Mouse (Mus musculus) kidney, embryonic 16.5 days (tissue): ENCODE data around the gene Osbp. TPM values are rescaled to one million over a fixed set of nuclear protein-coding genes. Genes with fewer than 3 reads are reported as not detected.
"Not testable (repeated sequence)": the region's sequence is repeated elsewhere in the genome, so short reads cannot be mapped to it uniquely, and the experiment has no call there.

Experiments
- ATAC-seq: fragments of 200-750 bp; cut with Nextera tagmentation; 2 replicates; pipeline ENCODE4 v1.8.0; 2017; ENCODE audit warnings: moderate TSS enrichment; ENCODE audit not compliant: low FRiP score, low TSS enrichment
- H3K27ac ChIP-seq: fragments of 300-500 bp; sonication (generic); 2 replicates; pipeline ENCODE4 v1.5.1; 2014; ENCODE audit warnings: low read length
- H3K27me3 ChIP-seq: fragments of 300-500 bp; sonication (generic); 2 replicates; pipeline ENCODE4 v1.6.1; 2014; ENCODE audit warnings: low read length, control low read depth, mixed read lengths; ENCODE audit not compliant: insufficient read depth
- H3K36me3 ChIP-seq: fragments of 300-500 bp; sonication (generic); 2 replicates; pipeline ENCODE4 v1.6.1; 2014; ENCODE audit warnings: low read length, control low read depth, mixed read lengths; ENCODE audit not compliant: insufficient read depth
- H3K4me1 ChIP-seq: fragments of 300-500 bp; sonication (generic); 2 replicates; pipeline ENCODE4 v1.6.1; 2014; ENCODE audit warnings: low read length, control low read depth, mixed read lengths; ENCODE audit not compliant: insufficient read depth
- H3K4me2 ChIP-seq: fragments of 300-500 bp; sonication (generic); replicated peaks from 2 replicates; pipeline ENCODE4 v1.6.1; 2014; ENCODE audit warnings: low read depth, low read length
- H3K4me3 ChIP-seq: fragments of 300-500 bp; sonication (generic); 2 replicates; pipeline ENCODE4 v1.5.1; 2014; ENCODE audit warnings: mild to moderate bottlenecking, low read length
- H3K9ac ChIP-seq: fragments of 300-500 bp; sonication (generic); replicated peaks from 2 replicates; pipeline ENCODE4 v1.6.1; 2014; ENCODE audit warnings: low read length
- H3K9me3 ChIP-seq: fragments of 300-500 bp; sonication (generic); 2 replicates; pipeline ENCODE4 v1.6.1; 2016; ENCODE audit warnings: low read length, control low read depth
- WGBS: fragments of 180-500 bp; shearing (Covaris S2); extraction: QIAGEN DNeasy Blood & Tissue Kit; methylation state at CpG from one replicate; pipeline ENCODE4 v1.1.7; 2014; 5-methylcytosine and 5-hydroxymethylcytosine counted together
- polyA plus RNA-seq: library from polyadenylated mRNA; unstranded; fragments of >200 nt; fragmentation: Nextera tagmentation; extraction: Ambion mirVana; gene quantifications from 2 replicates; pipeline ENCODE4 v1.2.1, GENCODE M21; 2015

Osbp gene
- 4.1 and 4.2 TPM in 2 replicates for polyA plus RNA-seq

GRCm38 (mm10) chr19:11965023-11965942 lies at the start of gene Osbp:
Osbp (plus strand) TSS chr19:11965941.
- Histone ChIP-seq H3K4me3 (peak within 1 kb of the TSS; percentile 77), H3K36me3 (no peaks in the 10 kb centered on the region), H3K4me1 (peaks cover 14% of the 10 kb centered on the region), H3K27me3 (no peaks in the 10 kb centered on the region), H3K9me3 (peaks cover 4% of the 10 kb centered on the region; the same call in 1 of the 2 replicates), H3K27ac (peak within 1 kb of the TSS; percentile 88), H3K4me2 (peak within 1 kb of the TSS; percentile 67), H3K9ac (peak within 1 kb of the TSS; percentile 91)
- peak; percentile 98 for ATAC-seq
- WGBS: under 1% methylated on average over 59 of the region's 59 CpGs

- no peak for ATAC-seq
- WGBS: 100% methylated on average over 1 of the region's 1 CpGs
- no peaks in the 10 kb centered on the region for H3K27me3 ChIP-seq
Measured at GRCm38 (mm10) chr19:11922068-11922467, 43.7 kb upstream of the Osbp start.

DNA sequence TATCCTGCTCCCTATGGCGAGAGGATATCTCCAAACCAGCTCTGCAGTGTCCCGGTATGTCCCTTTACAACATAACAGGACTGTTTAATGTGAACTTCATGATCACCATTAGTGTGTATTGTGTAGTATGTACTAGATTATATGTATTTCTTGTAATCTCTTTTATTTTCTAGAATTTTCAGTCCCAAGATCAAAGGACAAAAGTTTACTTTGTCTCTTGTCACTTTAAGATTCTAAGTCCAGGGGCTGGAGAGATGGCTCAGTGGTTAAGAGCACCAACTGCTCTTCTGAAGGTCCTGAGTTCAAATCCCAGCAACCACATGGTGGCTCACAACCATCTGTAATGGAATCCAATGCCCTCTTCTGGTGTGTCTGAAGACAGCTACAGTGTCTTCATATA lies 43.2 kb upstream of the Osbp start:
- peaks cover 57% of the 10 kb centered on the region for H3K36me3 ChIP-seq
- H3K4me3 ChIP-seq, H3K9me3 ChIP-seq, H3K27ac ChIP-seq, H3K9ac ChIP-seq, H3K27me3 ChIP-seq, H3K4me2 ChIP-seq, H3K4me1 ChIP-seq, ATAC-seq: not testable (repeated sequence)
- 98% methylated on average over 2 of the region's 2 CpGs for WGBS

More at GRCm38 (mm10) chr19:11922068-11922467, 43.7 kb upstream of the Osbp start:
- H3K27ac ChIP-seq: no peak overlapping the region
- no peaks in the 10 kb centered on the region for H3K4me1 ChIP-seq
- no peak overlapping the region for H3K9ac ChIP-seq
- no peak overlapping the region for H3K4me3 ChIP-seq
- peaks cover 55% of the 10 kb centered on the region for H3K36me3 ChIP-seq
- H3K9me3 ChIP-seq: no peaks in the 10 kb centered on the region
- no peak overlapping the region for H3K4me2 ChIP-seq

GRCm38 (mm10) chr19:11926380-11926779 lies 39.4 kb upstream of the Osbp start:
- Histone ChIP-seq H3K9ac (no peak overlapping the region), H3K9me3 (no peaks in the 10 kb centered on the region), H3K27me3 (no peaks in the 10 kb centered on the region), H3K36me3 (peaks cover 56% of the 10 kb centered on the region), H3K27ac (no peak overlapping the region), H3K4me1 (no peaks in the 10 kb centered on the region), H3K4me2 (no peak overlapping the region), H3K4me3 (no peak overlapping the region)
- 78% methylated on average over 2 of the region's 2 CpGs for WGBS
- no peak for ATAC-seq

- Histone ChIP-seq H3K4me2 (no peak overlapping the region), H3K36me3 (peaks cover 60% of the 10 kb centered on the region), H3K27me3 (no peaks in the 10 kb centered on the region), H3K4me3 (no peak overlapping the region), H3K9ac (no peak overlapping the region), H3K9me3 (no peaks in the 10 kb centered on the region), H3K27ac (no peak overlapping the region), H3K4me1 (no peaks in the 10 kb centered on the region)
- no peak for ATAC-seq
- 95% methylated on average over 4 of the region's 4 CpGs for WGBS
Measured at GRCm38 (mm10) chr19:11928025-11928748, 37.6 kb upstream of the Osbp start.

DNA sequence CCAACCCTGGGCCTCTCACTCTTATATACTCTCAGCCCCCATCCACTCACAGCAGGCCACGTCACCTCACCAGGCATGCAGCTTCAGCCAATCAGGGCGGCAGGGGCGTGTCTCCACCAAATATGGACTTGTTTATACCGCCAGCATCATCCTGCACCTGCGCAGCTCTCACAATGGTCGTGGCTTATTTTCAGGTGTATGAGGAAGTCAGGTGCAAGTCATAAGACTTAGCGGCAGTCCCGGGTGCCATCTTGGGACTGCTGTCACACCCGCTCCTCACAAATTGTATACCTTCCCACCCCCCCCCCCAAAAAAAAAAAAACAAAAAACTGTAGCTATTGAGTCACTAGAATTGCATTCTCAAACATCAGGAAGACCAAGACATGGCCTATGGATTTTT lies 19.3 kb upstream of the Osbp start:
- H3K36me3 ChIP-seq: peaks cover 32% of the 10 kb centered on the region
- H3K27me3 ChIP-seq, H3K9ac ChIP-seq, ATAC-seq, H3K9me3 ChIP-seq, H3K27ac ChIP-seq, H3K4me3 ChIP-seq, H3K4me1 ChIP-seq, H3K4me2 ChIP-seq: not testable (repeated sequence)
- 97% methylated on average over 8 of the region's 9 CpGs for WGBS

DNA sequence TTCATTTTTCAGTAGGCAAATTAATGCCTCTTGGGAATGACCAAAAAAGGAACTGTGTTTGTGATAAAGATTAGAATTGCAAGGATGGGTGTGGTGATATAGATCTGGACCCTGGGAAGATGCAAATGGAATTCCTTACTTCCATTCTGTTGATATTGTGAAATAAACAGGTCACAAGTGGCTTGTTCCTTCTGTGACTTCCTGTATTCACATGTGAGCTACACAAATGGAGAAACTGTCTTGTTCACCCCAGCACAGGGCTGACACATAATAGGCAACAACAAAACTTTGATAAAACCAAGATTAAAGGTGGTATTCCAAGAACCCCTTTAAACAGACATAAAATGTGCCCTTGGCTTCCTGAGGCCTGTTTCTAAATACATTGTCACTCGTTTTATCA lies 15.9 kb upstream of the Osbp start:
- H3K36me3 ChIP-seq: peaks cover 10% of the 10 kb centered on the region
- H3K4me2 ChIP-seq: no peak overlapping the region
- H3K4me3 ChIP-seq: no peak overlapping the region
- no peak overlapping the region for H3K9ac ChIP-seq
- 51% methylated on average over 1 of the region's 1 CpGs for WGBS
- H3K27ac ChIP-seq: no peak overlapping the region
- H3K4me1 ChIP-seq: no peaks in the 10 kb centered on the region
- no peaks in the 10 kb centered on the region for H3K9me3 ChIP-seq
- ATAC-seq: no peak
- no peaks in the 10 kb centered on the region for H3K27me3 ChIP-seq

DNA sequence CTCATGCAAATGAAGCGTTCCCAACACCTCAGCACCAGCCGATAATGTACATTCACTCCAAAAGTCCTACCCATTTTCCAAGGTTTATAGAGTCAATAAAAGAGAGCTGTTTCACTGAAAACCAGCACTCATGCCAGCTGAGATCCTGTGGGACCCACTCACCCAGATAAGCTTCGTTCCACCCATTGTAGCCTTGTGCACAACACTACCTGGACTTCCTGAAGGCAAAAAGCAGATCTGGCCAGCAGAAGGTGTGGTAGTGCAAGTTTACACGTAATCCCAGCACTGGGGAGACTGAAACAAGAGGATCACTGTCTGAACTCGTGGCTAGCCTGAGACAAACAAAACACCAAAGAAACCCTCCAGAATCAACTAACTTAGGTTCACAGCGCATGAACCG lies 15.0 kb upstream of the Osbp start:
- Histone ChIP-seq H3K9me3 (no peaks in the 10 kb centered on the region), H3K4me3 (no peak overlapping the region)

GRCm38 (mm10) chr19:11954206-11954605 lies 11.5 kb upstream of the Osbp start:
- Histone ChIP-seq H3K4me1 (no peaks in the 10 kb centered on the region), H3K9me3 (no peaks in the 10 kb centered on the region), H3K9ac (no peak overlapping the region), H3K27me3 (no peaks in the 10 kb centered on the region), H3K4me3 (no peak overlapping the region), H3K36me3 (no peaks in the 10 kb centered on the region), H3K4me2 (no peak overlapping the region), H3K27ac (no peak overlapping the region)
- WGBS: 47% methylated on average over 6 of the region's 6 CpGs
- ATAC-seq: no peak

More for the DNA sequence above, 15.0 kb upstream of the Osbp start:
- ATAC-seq: no peak
- no peak overlapping the region for H3K4me2 ChIP-seq
- H3K27me3 ChIP-seq: no peaks in the 10 kb centered on the region
- H3K27ac ChIP-seq: no peak overlapping the region
- no peaks in the 10 kb centered on the region for H3K4me1 ChIP-seq
- no peak overlapping the region for H3K9ac ChIP-seq
- H3K36me3 ChIP-seq: peaks cover 3% of the 10 kb centered on the region
- 81% methylated on average over 7 of the region's 7 CpGs for WGBS

- no peaks in the 10 kb centered on the region for H3K36me3 ChIP-seq
- H3K9me3 ChIP-seq: no peaks in the 10 kb centered on the region
- H3K4me1 ChIP-seq: no peaks in the 10 kb centered on the region
- no peak for ATAC-seq
- no peak overlapping the region for H3K4me3 ChIP-seq
- H3K27ac ChIP-seq: no peak overlapping the region
- no peak overlapping the region for H3K4me2 ChIP-seq
- no peaks in the 10 kb centered on the region for H3K27me3 ChIP-seq
- 61% methylated on average over 5 of the region's 5 CpGs for WGBS
- H3K9ac ChIP-seq: no peak overlapping the region
Measured at GRCm38 (mm10) chr19:11956636-11957035, 9.1 kb upstream of the Osbp start.
